Comparison of ENCODE assay signal across 23 mouse cellular contexts in genomic region chr13:37429661-37430271, GRCm38 (mm10).
A peak's percentile ranks its signal among the peaks of the same experiment; 100 is the strongest.
DNase-seq lines count a peak whose midpoint lies in the region; ATAC-seq and TF ChIP-seq lines count a peak whose summit lies in the region.
"Had no signal": no experiment of that assay in that cellular context is flagged by ENCODE, and none has a peak within 500 bp of the region (broad histone marks: within the 10 kb centered on the region; RNA-seq: fewer than 3 reads in every experiment).

No protein-coding gene starts in this region.

- ATAC-seq in heart, embryonic 11.5 days (replicated peaks; ENCODE audit: insufficient number of reproducible peaks, low FRiP score, low TSS enrichment) = no peak
- no peak for ATAC-seq in lung, postnatal 0 days
- ATAC-seq in limb, embryonic 13.5 days (ENCODE audit: low FRiP score, low read depth) = peak; percentile 58
- ATAC-seq in limb, embryonic 15.5 days (ENCODE audit: insufficient number of reproducible peaks, low FRiP score, low TSS enrichment, low read depth) = peak; percentile 72
- ATAC-seq: CD4-positive, CD25-positive, alpha-beta regulatory T cell, adult 4 months; forebrain, embryonic 15.5 days had no signal

- DNase-seq in heart, adult 11 months = peak; percentile 72
- DNase-seq in lung, postnatal 0 days (ENCODE audit: low spot score) = peak; percentile 36
- DNase-seq in lung, postnatal 10 days = no peak
- DNase-seq in spleen, postnatal 36 days (ENCODE audit: low spot score in 2 of 2) = no peak
- DNase-seq: adrenal gland, adult 2 months; adrenal gland, postnatal 14 days; cerebellum, adult 11 months; cerebellum, adult 2 months; cerebellum, adult 9-11 months; cerebellum, postnatal 36 days; gastrocnemius, postnatal 10 days; heart, adult 2 months had no signal

- no peak overlapping the region for H3K9ac ChIP-seq in heart, embryonic 11.5 days (ENCODE audit: low read depth, low read length)
- no peak overlapping the region for H3K9ac ChIP-seq in lung, postnatal 0 days (replicated peaks; ENCODE audit: low read depth)
- H3K9ac ChIP-seq in limb, embryonic 13.5 days = no peak overlapping the region
- no peak overlapping the region for H3K9ac ChIP-seq in limb, embryonic 15.5 days
- H3K9ac ChIP-seq: embryonic facial prominence, embryonic 12.5 days; forebrain, embryonic 12.5 days; forebrain, embryonic 15.5 days; hindbrain, embryonic 12.5 days; hindbrain, embryonic 15.5 days had no signal

- no peak for TF ChIP-seq CTCF in lung, postnatal 0 days (IDR thresholded peaks at IDR 0.05)

- 67% methylated on average over 8 of the region's 8 CpGs for WGBS in heart, embryonic 11.5 days (ENCODE audit: insufficient replicate concordance)
- 71% methylated on average over 8 of the region's 8 CpGs for WGBS in lung, postnatal 0 days
- 37% methylated on average over 8 of the region's 8 CpGs for WGBS in limb, embryonic 13.5 days
- WGBS in limb, embryonic 15.5 days = 34% methylated on average over 8 of the region's 8 CpGs

- H3K4me3 ChIP-seq in heart, embryonic 11.5 days (ENCODE audit: low read depth, low read length) = no peak overlapping the region
- no peak overlapping the region for H3K4me3 ChIP-seq in lung, postnatal 0 days (ENCODE audit: low read depth, low read length)
- H3K4me3 ChIP-seq in limb, embryonic 13.5 days = no peak overlapping the region
- H3K4me3 ChIP-seq in limb, embryonic 15.5 days = peak overlapping the region; percentile 8; the same call in 1 of the 2 replicates
- H3K4me3 ChIP-seq: embryonic facial prominence, embryonic 12.5 days; erythroblast, embryonic 14.5 days; forebrain, embryonic 12.5 days; forebrain, embryonic 15.5 days; heart, adult 2 months; heart, embryonic 10.5 days; hindbrain, embryonic 12.5 days; hindbrain, embryonic 15.5 days had no signal

- H3K27ac ChIP-seq in heart, embryonic 11.5 days (ENCODE audit: low read depth, low read length) = no peak overlapping the region
- no peak overlapping the region for H3K27ac ChIP-seq in lung, postnatal 0 days (ENCODE audit: low read length)
- H3K27ac ChIP-seq in limb, embryonic 13.5 days = peak overlapping the region; percentile 65; the same call in 1 of the 2 replicates
- H3K27ac ChIP-seq in limb, embryonic 15.5 days = peak overlapping the region; percentile 76
- H3K27ac ChIP-seq: embryonic facial prominence, embryonic 12.5 days; forebrain, embryonic 12.5 days; forebrain, embryonic 15.5 days; heart, adult 2 months; heart, embryonic 10.5 days; hindbrain, embryonic 12.5 days; hindbrain, embryonic 15.5 days had no signal

- no peak for TF ChIP-seq EP300 in lung, postnatal 0 days (IDR thresholded peaks at IDR 0.05)

- no peak overlapping the region for H3K4me2 ChIP-seq in heart, embryonic 11.5 days
- no peak overlapping the region for H3K4me2 ChIP-seq in lung, postnatal 0 days (replicated peaks; ENCODE audit: low read depth, low read length)
- peak overlapping the region; percentile 36 for H3K4me2 ChIP-seq in limb, embryonic 13.5 days (replicated peaks)
- peak overlapping the region; percentile 27 for H3K4me2 ChIP-seq in limb, embryonic 15.5 days
- H3K4me2 ChIP-seq: embryonic facial prominence, embryonic 12.5 days; forebrain, embryonic 12.5 days; forebrain, embryonic 15.5 days; hindbrain, embryonic 12.5 days; hindbrain, embryonic 15.5 days had no signal

- no peaks in the 10 kb centered on the region for H3K27me3 ChIP-seq in heart, embryonic 11.5 days (ENCODE audit: control insufficient read depth, insufficient read depth, low read length)
- no peaks in the 10 kb centered on the region for H3K27me3 ChIP-seq in lung, postnatal 0 days (replicated peaks; ENCODE audit: insufficient read depth, low read length)
- H3K27me3 ChIP-seq in limb, embryonic 13.5 days = peaks cover 8% of the 10 kb centered on the region
- no peaks in the 10 kb centered on the region; the same call in 1 of the 2 replicates for H3K27me3 ChIP-seq in limb, embryonic 15.5 days
- H3K27me3 ChIP-seq: embryonic facial prominence, embryonic 12.5 days had no signal

- no peaks in the 10 kb centered on the region for H3K9me3 ChIP-seq in heart, embryonic 11.5 days (replicated peaks; ENCODE audit: control insufficient read depth, low read length)
- no peaks in the 10 kb centered on the region for H3K9me3 ChIP-seq in lung, postnatal 0 days (ENCODE audit: low read length)
- no peaks in the 10 kb centered on the region for H3K9me3 ChIP-seq in limb, embryonic 13.5 days
- H3K9me3 ChIP-seq in limb, embryonic 15.5 days = no peaks in the 10 kb centered on the region
- H3K9me3 ChIP-seq: forebrain, embryonic 12.5 days; forebrain, embryonic 15.5 days; heart, embryonic 10.5 days; hindbrain, embryonic 12.5 days; hindbrain, embryonic 15.5 days had no signal

- no peaks in the 10 kb centered on the region for H3K36me3 ChIP-seq in heart, embryonic 11.5 days (ENCODE audit: control insufficient read depth, insufficient read depth, low read length)
- no peaks in the 10 kb centered on the region for H3K36me3 ChIP-seq in lung, postnatal 0 days (ENCODE audit: insufficient read depth, low read length)
- no peaks in the 10 kb centered on the region for H3K36me3 ChIP-seq in limb, embryonic 13.5 days
- no peaks in the 10 kb centered on the region for H3K36me3 ChIP-seq in limb, embryonic 15.5 days
- H3K36me3 ChIP-seq: embryonic facial prominence, embryonic 12.5 days; forebrain, embryonic 12.5 days; forebrain, embryonic 15.5 days; heart, embryonic 10.5 days; hindbrain, embryonic 12.5 days; hindbrain, embryonic 15.5 days had no signal

- peaks cover 3% of the 10 kb centered on the region; the same call in 1 of the 2 replicates for H3K4me1 ChIP-seq in heart, embryonic 11.5 days (ENCODE audit: control insufficient read depth, insufficient read depth, low read length)
- peaks cover 4% of the 10 kb centered on the region; the same call in 1 of the 2 replicates for H3K4me1 ChIP-seq in lung, postnatal 0 days (ENCODE audit: insufficient read depth, low read depth, low read length)
- peaks cover 20% of the 10 kb centered on the region for H3K4me1 ChIP-seq in limb, embryonic 13.5 days
- peaks cover 16% of the 10 kb centered on the region for H3K4me1 ChIP-seq in limb, embryonic 15.5 days
- H3K4me1 ChIP-seq: embryonic facial prominence, embryonic 12.5 days; hindbrain, embryonic 12.5 days had no signal

Comparison
In these comparisons a context has a peak if more than half of its experiments do, and no peak if none do; other contexts are left out.
1. DNase-seq: peak in heart, adult 11 months (single experiment) and lung, postnatal 0 days (single experiment); none in lung, postnatal 10 days (single experiment) and spleen, postnatal 36 days (0 of 2).
2. ATAC-seq: peak in limb, embryonic 13.5 days (single experiment) and limb, embryonic 15.5 days (single experiment); none in heart, embryonic 11.5 days (single experiment) and lung, postnatal 0 days (single experiment).
3. H3K27ac ChIP-seq: peak in limb, embryonic 13.5 days (single experiment) and limb, embryonic 15.5 days (single experiment); none in heart, embryonic 11.5 days (single experiment) and lung, postnatal 0 days (single experiment).
4. H3K4me2 ChIP-seq: peak in limb, embryonic 13.5 days (single experiment) and limb, embryonic 15.5 days (single experiment); none in heart, embryonic 11.5 days (single experiment) and lung, postnatal 0 days (single experiment).